8 mouse cellular contexts compared by ENCODE assay signal in the genomic region with DNA sequence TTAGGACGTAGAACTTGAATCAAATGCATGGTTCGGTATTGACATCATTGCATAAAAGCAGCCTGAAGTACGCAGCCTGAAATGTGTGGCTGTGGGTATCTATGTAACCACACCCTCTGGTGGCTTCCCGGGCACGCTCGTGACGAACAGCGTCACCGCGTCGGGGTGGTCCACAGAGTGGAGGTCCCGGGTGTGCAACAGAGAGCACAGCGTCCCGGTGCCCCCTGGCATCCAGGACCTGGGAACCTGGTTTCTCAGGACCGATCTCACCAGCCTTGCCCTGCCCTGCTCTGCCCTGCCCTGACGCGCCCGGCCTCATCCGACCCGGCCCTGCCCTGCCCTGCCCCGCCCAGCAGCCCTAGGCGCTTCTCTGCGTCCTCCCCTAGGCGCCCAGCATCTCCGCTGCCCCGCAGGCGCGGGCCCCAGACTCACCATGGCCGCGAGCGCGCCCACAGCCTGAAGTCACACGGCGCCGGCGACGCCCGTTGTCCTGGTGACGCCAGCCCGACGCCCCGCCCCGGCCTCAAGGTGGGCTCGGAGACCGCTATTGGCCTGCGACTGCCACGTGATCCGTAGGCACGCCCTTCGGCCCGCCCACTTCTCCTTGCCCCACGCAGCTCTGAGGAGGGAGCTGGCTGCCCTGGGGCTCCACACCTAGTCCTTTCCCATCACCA. TPM values are rescaled to one million over a fixed set of nuclear protein-coding genes. Genes with fewer than 3 reads are reported as not detected.
DNase-seq lines count a peak whose midpoint lies in the region; ATAC-seq and TF ChIP-seq lines count a peak whose summit lies in the region.

No protein-coding gene starts in this region.

- TF ChIP-seq CTCF in Patski (IDR thresholded peaks at IDR 0.05): no peak

- no peak for DNase-seq in Patski (ENCODE audit: low read depth, low spot score)
- DNase-seq in cerebellum, adult 9-11 months: peak; percentile 90
- DNase-seq in frontal cortex, adult 2 months (ENCODE audit: extremely low spot score in 1 of 2, low spot score in 1 of 2): peak; percentile 76 to 89
- peak; percentile 68 to 70 for DNase-seq in layer of hippocampus, postnatal 25 days (ENCODE audit: extremely low spot score in 1 of 2, low spot score in 1 of 2)
- peak; percentile 54 for DNase-seq in lung, postnatal 14 days
- DNase-seq in ovary, postnatal 36 days (ENCODE audit: low spot score): peak; percentile 57
- peak; percentile 88 for DNase-seq in thymus, postnatal 14 days

- CTCF ChIA-PET in Patski (lab: Charles Lee): interaction anchor here (1.6 to 1.7 kb wide), 4 partner anchors 8 to 19 kb away, joined by 4 to 8 read pairs (median 6); partner anchors contain the start of gene Fbxl2

- H3K9ac ChIP-seq in hindbrain, embryonic 13.5 days: peak overlapping the region; percentile 85

- H3K4me2 ChIP-seq in hindbrain, embryonic 13.5 days: peak overlapping the region; percentile 74

- H3K27me3 ChIP-seq in Patski: no peaks in the 10 kb centered on the region
- H3K27me3 ChIP-seq in hindbrain, embryonic 13.5 days: no peaks in the 10 kb centered on the region

- no peaks in the 10 kb centered on the region for H3K9me3 ChIP-seq in hindbrain, embryonic 13.5 days

- peak overlapping the region; percentile 87 for H3K27ac ChIP-seq in hindbrain, embryonic 13.5 days

- peaks cover 13% of the 10 kb centered on the region for H3K4me1 ChIP-seq in hindbrain, embryonic 13.5 days (replicated peaks)

- peak overlapping the region; percentile 71 for H3K4me3 ChIP-seq in hindbrain, embryonic 13.5 days

- peak; percentile 90 for ATAC-seq in Patski
- ATAC-seq in hindbrain, embryonic 13.5 days (ENCODE audit: low FRiP score): peak; percentile 97

- in situ Hi-C loops in Patski (cut with MboI; ENCODE audit: low pct_unique_long_range_greater_than_20kb): loop anchor here (25.0 kb wide), 1 partner anchor 361 kb away; the partner anchor contains the start of gene Crtap

- under 1% methylated on average over 51 of the region's 52 CpGs for WGBS in hindbrain, embryonic 13.5 days

- POLR2A ChIA-PET in Patski (lab: Charles Lee): no interaction called here

- H3K36me3 ChIP-seq in hindbrain, embryonic 13.5 days: no peaks in the 10 kb centered on the region

RNA-seq across cellular contexts. Expression of gene Fbxl2, which starts 19.6 kb away (rescaled TPM):
- 13.0 TPM for polyA plus RNA-seq in Patski (2021)
- polyA plus RNA-seq in frontal cortex, adult 2 months (2012; rRNA removed): 46.9 and 50.3 TPM in 2 replicates
- 22.1 and 22.2 TPM in 2 replicates for polyA plus RNA-seq in hindbrain, embryonic 13.5 days (2015; fragmentation: Nextera tagmentation; extraction: Ambion mirVana)
- 10 to 100 TPM; 32.8 to 34.4 TPM for total RNA-seq in layer of hippocampus, postnatal 25 days (2021)

RNA-seq across cellular contexts. Expression of gene Susd5, which starts 30.5 kb away (rescaled TPM):
- not detected for polyA plus RNA-seq in Patski (2021)
- 2.8 and 3.4 TPM in 2 replicates for polyA plus RNA-seq in frontal cortex, adult 2 months (2012; rRNA removed)
- polyA plus RNA-seq in hindbrain, embryonic 13.5 days (2015; fragmentation: Nextera tagmentation; extraction: Ambion mirVana): 0.42 and 0.66 TPM in 2 replicates
- total RNA-seq in layer of hippocampus, postnatal 25 days (2021): 1 to 10 TPM; 2.7 to 3.7 TPM
